Comparison of ENCODE assay signal across 11 mouse cellular contexts in the genomic region with DNA sequence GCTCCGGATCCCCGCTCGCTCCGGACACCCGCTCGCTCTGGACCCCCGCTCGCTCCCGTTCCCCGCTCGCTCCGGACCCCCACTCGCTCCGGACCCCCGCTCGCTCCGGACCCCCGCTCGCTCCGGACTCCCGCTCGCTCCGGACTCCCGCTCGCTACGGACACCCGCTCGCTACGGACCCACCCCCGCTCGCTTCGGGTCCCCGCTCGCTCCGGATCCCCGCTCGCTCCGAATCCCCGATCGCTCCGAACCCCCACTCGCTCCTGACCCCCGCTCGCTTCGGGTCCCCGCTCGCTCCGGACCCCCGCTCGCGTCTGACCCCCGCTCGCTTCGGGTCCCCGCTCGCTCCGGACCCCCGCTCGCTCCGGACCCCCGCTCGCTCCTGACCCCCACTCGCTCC. TPM values are rescaled to one million over a fixed set of nuclear protein-coding genes. Genes with fewer than 3 reads are reported as not detected.
DNase-seq lines count a peak whose midpoint lies in the region; ATAC-seq and TF ChIP-seq lines count a peak whose summit lies in the region.
"Not testable (repeated sequence)": the region's sequence is repeated elsewhere in the genome, so short reads cannot be mapped to it uniquely, and the experiment has no call there.
"Had no signal": no experiment of that assay in that cellular context is flagged by ENCODE, and none has a peak within 500 bp of the region (broad histone marks: within the 10 kb centered on the region; RNA-seq: fewer than 3 reads in every experiment).

No protein-coding gene starts in this region.

- H3K9me3 ChIP-seq in forebrain, embryonic 15.5 days; intestine, postnatal 0 days (ENCODE audit: control insufficient read depth); limb, embryonic 12.5 days; midbrain, embryonic 16.5 days (replicated peaks; ENCODE audit: control insufficient read depth, low read length, poor library complexity, severe bottlenecking); stomach, embryonic 15.5 days: not testable (repeated sequence)
- H3K9me3 ChIP-seq in heart, postnatal 0 days (replicated peaks; ENCODE audit: control insufficient read depth, low read length) = peaks cover 16% of the 10 kb centered on the region

- not testable (repeated sequence) for DNase-seq in cerebellum, adult 2 months; heart, postnatal 0 days (ENCODE audit: low spot score); lung, adult 2 months

- H3K27ac ChIP-seq in cerebellum, adult 2 months (ENCODE audit: insufficient read depth, low read length); forebrain, embryonic 15.5 days (replicated peaks); intestine, postnatal 0 days (ENCODE audit: low read depth, low read length); limb, embryonic 12.5 days; midbrain, embryonic 16.5 days (ENCODE audit: low read length); stomach, embryonic 15.5 days: not testable (repeated sequence)
- peak overlapping the region; percentile 78 for H3K27ac ChIP-seq in heart, postnatal 0 days (ENCODE audit: low read depth)

- not testable (repeated sequence) for ATAC-seq in forebrain, embryonic 15.5 days (replicated peaks); heart, postnatal 0 days (ENCODE audit: insufficient read depth, low read depth); intestine, postnatal 0 days; limb, embryonic 12.5 days (ENCODE audit: insufficient number of reproducible peaks, insufficient read depth, low FRiP score, low TSS enrichment, low read depth); midbrain, embryonic 16.5 days; stomach, embryonic 15.5 days (ENCODE audit: insufficient read depth, low FRiP score, low read depth)

- not testable (repeated sequence) for H3K4me1 ChIP-seq in cerebellum, adult 2 months (ENCODE audit: control insufficient read depth, insufficient read depth, low read length); forebrain, embryonic 15.5 days; heart, postnatal 0 days (ENCODE audit: control insufficient read depth, insufficient read depth); intestine, postnatal 0 days (replicated peaks; ENCODE audit: control insufficient read depth, insufficient read depth, low read length); lung, adult 2 months (ENCODE audit: control insufficient read depth, insufficient read depth, low read length)
- H3K4me1 ChIP-seq in limb, embryonic 12.5 days (replicated peaks) = peaks cover 11% of the 10 kb centered on the region
- H3K4me1 ChIP-seq in midbrain, embryonic 16.5 days (ENCODE audit: control insufficient read depth, insufficient read depth, low read length) = peaks cover 12% of the 10 kb centered on the region
- H3K4me1 ChIP-seq in stomach, embryonic 15.5 days = peaks cover 13% of the 10 kb centered on the region; the same call in 1 of the 2 replicates

- TF ChIP-seq EP300 in heart, postnatal 0 days (IDR thresholded peaks at IDR 0.05; ENCODE audit: low read depth) = not testable (repeated sequence)

- H3K4me3 ChIP-seq in cerebellum, adult 2 months (replicated peaks; ENCODE audit: insufficient read depth, low read depth, low read length) = peak overlapping the region; percentile 30
- H3K4me3 ChIP-seq in forebrain, embryonic 15.5 days = peak overlapping the region; percentile 51
- H3K4me3 ChIP-seq in heart, postnatal 0 days (ENCODE audit: low read depth, low read length) = peak overlapping the region; percentile 60
- peak overlapping the region; percentile 47 for H3K4me3 ChIP-seq in intestine, postnatal 0 days (ENCODE audit: low read depth, low read length)
- peak overlapping the region; percentile 50 for H3K4me3 ChIP-seq in limb, embryonic 12.5 days (replicated peaks)
- H3K4me3 ChIP-seq in lung, adult 2 months (replicated peaks; ENCODE audit: extremely low read depth, low read depth, low read length) = peak overlapping the region; percentile 28
- peak overlapping the region; percentile 50 for H3K4me3 ChIP-seq in midbrain, embryonic 16.5 days (ENCODE audit: low read depth, low read length)
- peak overlapping the region; percentile 48 for H3K4me3 ChIP-seq in stomach, embryonic 15.5 days (replicated peaks)

- H3K27me3 ChIP-seq in cerebellum, adult 2 months (ENCODE audit: control insufficient read depth, insufficient read depth, low read length); heart, postnatal 0 days (ENCODE audit: control insufficient read depth, insufficient read depth, low read length): not testable (repeated sequence)
- peaks cover 45% of the 10 kb centered on the region for H3K27me3 ChIP-seq in forebrain, embryonic 15.5 days
- H3K27me3 ChIP-seq in intestine, postnatal 0 days (replicated peaks; ENCODE audit: control insufficient read depth, insufficient read depth, low read length) = peaks cover 44% of the 10 kb centered on the region
- peaks cover 91% of the 10 kb centered on the region for H3K27me3 ChIP-seq in limb, embryonic 12.5 days
- H3K27me3 ChIP-seq in midbrain, embryonic 16.5 days (ENCODE audit: control insufficient read depth, insufficient read depth, low read depth, low read length) = peaks cover 39% of the 10 kb centered on the region
- H3K27me3 ChIP-seq in stomach, embryonic 15.5 days (replicated peaks) = peaks cover 36% of the 10 kb centered on the region

- TF ChIP-seq CTCF in cerebellum, adult 2 months (IDR thresholded peaks at IDR 0.05; ENCODE audit: borderline replicate concordance, insufficient read depth, low read depth, low read length); heart, postnatal 0 days (IDR thresholded peaks at IDR 0.05; ENCODE audit: low read depth); intestine, postnatal 0 days (IDR thresholded peaks at IDR 0.05; ENCODE audit: low read depth); lung, adult 2 months (IDR thresholded peaks at IDR 0.05; ENCODE audit: insufficient read depth, low read length): not testable (repeated sequence)

- WGBS in cerebellum, adult 2 months = 2% methylated on average over 63 of the region's 63 CpGs
- WGBS in forebrain, embryonic 15.5 days = 1% methylated on average over 62 of the region's 63 CpGs
- WGBS in heart, postnatal 0 days = 24% methylated on average over 53 of the region's 63 CpGs
- 1% methylated on average over 58 of the region's 63 CpGs for WGBS in intestine, postnatal 0 days
- 1% methylated on average over 55 of the region's 63 CpGs for WGBS in limb, embryonic 12.5 days
- 5% methylated on average over 48 of the region's 63 CpGs for WGBS in lung, adult 2 months
- 1% methylated on average over 54 of the region's 63 CpGs for WGBS in midbrain, embryonic 16.5 days
- 1% methylated on average over 58 of the region's 63 CpGs for WGBS in stomach, embryonic 15.5 days

- not testable (repeated sequence) for TF ChIP-seq POLR2A in cerebellum, adult 2 months (IDR thresholded peaks at IDR 0.05; ENCODE audit: borderline replicate concordance, insufficient read depth, low read length); lung, adult 2 months (IDR thresholded peaks at IDR 0.05; ENCODE audit: borderline replicate concordance, extremely low read depth, low read depth, low read length)

- peak overlapping the region; percentile 32; the same call in 1 of the 2 replicates for H3K9ac ChIP-seq in forebrain, embryonic 15.5 days (replicated peaks)
- peak overlapping the region; percentile 72 for H3K9ac ChIP-seq in heart, postnatal 0 days (replicated peaks; ENCODE audit: low read depth, low read length)
- peak overlapping the region; percentile 45; the same call in 1 of the 2 replicates for H3K9ac ChIP-seq in intestine, postnatal 0 days (ENCODE audit: low read depth, low read length)
- peak overlapping the region; percentile 57 for H3K9ac ChIP-seq in limb, embryonic 12.5 days (replicated peaks)
- peak overlapping the region; percentile 58 for H3K9ac ChIP-seq in midbrain, embryonic 16.5 days (ENCODE audit: low read depth, low read length)
- not testable (repeated sequence) for H3K9ac ChIP-seq in stomach, embryonic 15.5 days

- not testable (repeated sequence) for H3K36me3 ChIP-seq in forebrain, embryonic 15.5 days; intestine, postnatal 0 days (ENCODE audit: control insufficient read depth, insufficient read depth); limb, embryonic 12.5 days; midbrain, embryonic 16.5 days (ENCODE audit: control insufficient read depth, insufficient read depth, low read length); stomach, embryonic 15.5 days
- peaks cover 64% of the 10 kb centered on the region for H3K36me3 ChIP-seq in heart, postnatal 0 days (replicated peaks; ENCODE audit: control insufficient read depth, insufficient read depth, low read length)

- peak overlapping the region; percentile 98 for H3K4me2 ChIP-seq in forebrain, embryonic 15.5 days (replicated peaks)
- H3K4me2 ChIP-seq in heart, postnatal 0 days (ENCODE audit: low read depth, low read length) = peak overlapping the region; percentile 64
- H3K4me2 ChIP-seq in intestine, postnatal 0 days (replicated peaks; ENCODE audit: low read depth) = peak overlapping the region; percentile 91
- peak overlapping the region; percentile 93 for H3K4me2 ChIP-seq in limb, embryonic 12.5 days
- H3K4me2 ChIP-seq in midbrain, embryonic 16.5 days (ENCODE audit: low read length) = peak overlapping the region; percentile 97
- H3K4me2 ChIP-seq in stomach, embryonic 15.5 days = peak overlapping the region; percentile 93

RNA-seq across cellular contexts. Expression of gene Slfn5, which starts 20.0 kb away (rescaled TPM):
- 3.7 and 3.8 TPM in 2 replicates for polyA plus RNA-seq in cerebellum, adult 2 months (2012; rRNA removed)
- 0.85 and 1.1 TPM in 2 replicates for polyA plus RNA-seq in forebrain, embryonic 15.5 days (2015; fragmentation: Nextera tagmentation; extraction: Ambion mirVana)
- 21.5 and 29.0 TPM in 2 replicates for total RNA-seq in heart, postnatal 0 days (2014; rRNA removed; ENCODE audit: low replicate concordance)
- polyA plus RNA-seq in heart, postnatal 0 days (2015; fragmentation: Nextera tagmentation; extraction: Ambion mirVana) = 15.6 and 18.7 TPM in 2 replicates
- polyA plus RNA-seq in intestine, postnatal 0 days (2015; fragmentation: Nextera tagmentation; extraction: Ambion mirVana) = 3.7 and 3.9 TPM in 2 replicates
- polyA plus RNA-seq in limb, embryonic 12.5 days (2016; fragmentation: Nextera tagmentation; extraction: Ambion mirVana) = 0.41 and 0.58 TPM in 2 replicates
- polyA plus RNA-seq in lung, adult 2 months (2012; rRNA removed) = 14.3 and 25.1 TPM in 2 replicates
- 1.4 and 1.6 TPM in 2 replicates for polyA plus RNA-seq in midbrain, embryonic 16.5 days (2015; fragmentation: Nextera tagmentation; extraction: Ambion mirVana)
- 2.4 and 2.5 TPM in 2 replicates for polyA plus RNA-seq in stomach, embryonic 15.5 days (2015; fragmentation: Nextera tagmentation; extraction: Ambion mirVana)

RNA-seq across cellular contexts. Expression of gene Unc45b, which starts 20.8 kb away (rescaled TPM):
- 1.9 and 2.3 TPM in 2 replicates for polyA plus RNA-seq in cerebellum, adult 2 months (2012; rRNA removed)
- 1.0 and 1.3 TPM in 2 replicates for polyA plus RNA-seq in forebrain, embryonic 15.5 days (2015; fragmentation: Nextera tagmentation; extraction: Ambion mirVana)
- total RNA-seq in heart, postnatal 0 days (2014; rRNA removed; ENCODE audit: low replicate concordance) = 200 and 239 TPM in 2 replicates
- 153 and 167 TPM in 2 replicates for polyA plus RNA-seq in heart, postnatal 0 days (2015; fragmentation: Nextera tagmentation; extraction: Ambion mirVana)
- 1.6 and 1.9 TPM in 2 replicates for polyA plus RNA-seq in intestine, postnatal 0 days (2015; fragmentation: Nextera tagmentation; extraction: Ambion mirVana)
- polyA plus RNA-seq in limb, embryonic 12.5 days (2016; fragmentation: Nextera tagmentation; extraction: Ambion mirVana) = 11.5 and 12.4 TPM in 2 replicates
- polyA plus RNA-seq in lung, adult 2 months (2012; rRNA removed) = 19.0 and 20.0 TPM in 2 replicates
- 0.78 and 1.5 TPM in 2 replicates for polyA plus RNA-seq in midbrain, embryonic 16.5 days (2015; fragmentation: Nextera tagmentation; extraction: Ambion mirVana)
- polyA plus RNA-seq in stomach, embryonic 15.5 days (2015; fragmentation: Nextera tagmentation; extraction: Ambion mirVana) = 2.5 and 2.6 TPM in 2 replicates
- total RNA-seq: common myeloid progenitor, adult 5-6 weeks had no signal

RNA-seq across cellular contexts. Expression of gene Nle1, which starts 22.9 kb away (rescaled TPM):
- polyA plus RNA-seq in cerebellum, adult 2 months (2012; rRNA removed) = 39.5 and 43.0 TPM in 2 replicates
- polyA plus RNA-seq in forebrain, embryonic 15.5 days (2015; fragmentation: Nextera tagmentation; extraction: Ambion mirVana) = 32.0 and 37.5 TPM in 2 replicates
- total RNA-seq in heart, postnatal 0 days (2014; rRNA removed; ENCODE audit: low replicate concordance) = 25.9 and 28.1 TPM in 2 replicates
- 9.0 and 9.4 TPM in 2 replicates for polyA plus RNA-seq in heart, postnatal 0 days (2015; fragmentation: Nextera tagmentation; extraction: Ambion mirVana)
- polyA plus RNA-seq in intestine, postnatal 0 days (2015; fragmentation: Nextera tagmentation; extraction: Ambion mirVana) = 8.0 and 10.2 TPM in 2 replicates
- 39.9 and 46.3 TPM in 2 replicates for polyA plus RNA-seq in limb, embryonic 12.5 days (2016; fragmentation: Nextera tagmentation; extraction: Ambion mirVana)
- polyA plus RNA-seq in lung, adult 2 months (2012; rRNA removed) = 28.2 and 29.1 TPM in 2 replicates
- polyA plus RNA-seq in midbrain, embryonic 16.5 days (2015; fragmentation: Nextera tagmentation; extraction: Ambion mirVana) = 35.7 and 36.8 TPM in 2 replicates
- 30.7 and 31.1 TPM in 2 replicates for polyA plus RNA-seq in stomach, embryonic 15.5 days (2015; fragmentation: Nextera tagmentation; extraction: Ambion mirVana)

RNA-seq across cellular contexts. Expression of gene Fndc8, which starts 39.2 kb away (rescaled TPM):
- polyA plus RNA-seq in cerebellum, adult 2 months (2012; rRNA removed) = not detected in 2 replicates
- polyA plus RNA-seq in forebrain, embryonic 15.5 days (2015; fragmentation: Nextera tagmentation; extraction: Ambion mirVana) = 0.23 and 0.60 TPM in 2 replicates
- not detected in 2 replicates for total RNA-seq in heart, postnatal 0 days (2014; rRNA removed; ENCODE audit: low replicate concordance)
- 0.10 and 0.12 TPM in 2 replicates for polyA plus RNA-seq in heart, postnatal 0 days (2015; fragmentation: Nextera tagmentation; extraction: Ambion mirVana)
- 0.09 and 0.16 TPM in 2 replicates for polyA plus RNA-seq in intestine, postnatal 0 days (2015; fragmentation: Nextera tagmentation; extraction: Ambion mirVana)
- polyA plus RNA-seq in limb, embryonic 12.5 days (2016; fragmentation: Nextera tagmentation; extraction: Ambion mirVana) = 0.32 and 0.49 TPM in 2 replicates
- 0.08 and 0.11 TPM in 2 replicates for polyA plus RNA-seq in lung, adult 2 months (2012; rRNA removed)
- polyA plus RNA-seq in midbrain, embryonic 16.5 days (2015; fragmentation: Nextera tagmentation; extraction: Ambion mirVana) = 1.0 and 1.1 TPM in 2 replicates
- polyA plus RNA-seq in stomach, embryonic 15.5 days (2015; fragmentation: Nextera tagmentation; extraction: Ambion mirVana) = 0.13 and 0.15 TPM in 2 replicates
- total RNA-seq: common myeloid progenitor, adult 5-6 weeks; gastrocnemius, postnatal 14 days; heart, postnatal 25 days had no signal

RNA-seq across cellular contexts. Expression of gene Rad51d, which starts 40.7 kb away (rescaled TPM):
- polyA plus RNA-seq in cerebellum, adult 2 months (2012; rRNA removed) = 20.9 and 21.2 TPM in 2 replicates
- polyA plus RNA-seq in forebrain, embryonic 15.5 days (2015; fragmentation: Nextera tagmentation; extraction: Ambion mirVana) = 13.5 and 14.2 TPM in 2 replicates
- total RNA-seq in heart, postnatal 0 days (2014; rRNA removed; ENCODE audit: low replicate concordance) = 10.8 and 11.5 TPM in 2 replicates
- polyA plus RNA-seq in heart, postnatal 0 days (2015; fragmentation: Nextera tagmentation; extraction: Ambion mirVana) = 9.9 and 11.8 TPM in 2 replicates
- 9.1 and 9.7 TPM in 2 replicates for polyA plus RNA-seq in intestine, postnatal 0 days (2015; fragmentation: Nextera tagmentation; extraction: Ambion mirVana)
- polyA plus RNA-seq in limb, embryonic 12.5 days (2016; fragmentation: Nextera tagmentation; extraction: Ambion mirVana) = 10.3 and 11.8 TPM in 2 replicates
- polyA plus RNA-seq in lung, adult 2 months (2012; rRNA removed) = 9.3 and 11.7 TPM in 2 replicates
- 13.6 and 13.7 TPM in 2 replicates for polyA plus RNA-seq in midbrain, embryonic 16.5 days (2015; fragmentation: Nextera tagmentation; extraction: Ambion mirVana)
- 13.6 and 14.8 TPM in 2 replicates for polyA plus RNA-seq in stomach, embryonic 15.5 days (2015; fragmentation: Nextera tagmentation; extraction: Ambion mirVana)
